Mouse (Mus musculus): Measurements from ENCODE around the gene Ppp4r1. TPM values are rescaled to one million over a fixed set of nuclear protein-coding genes. Genes with fewer than 3 reads are reported as not detected.

The Ppp4r1 gene
- total and polyA plus RNA-seq, 3 experiments = 21.8 to 313 (median 34.3) TPM

- H3K27ac ChIP-seq (ENCODE audit: control insufficient read depth, low read depth, low read length) = no peak overlapping the region
- H3K79me2 ChIP-seq (ENCODE audit: control insufficient read depth, insufficient read depth, low read length, poor library complexity) = no peaks in the 10 kb centered on the region
- DNase-seq (ENCODE audit: low read depth, low spot score) = no peak
- H3K4me3 ChIP-seq (ENCODE audit: control insufficient read depth in 1 of 2, insufficient read depth in 1 of 2, low read depth in 2 of 2, low read length in 2 of 2) = no peak overlapping the region
- no peak overlapping the region for H3K9ac ChIP-seq (ENCODE audit: control insufficient read depth, low read depth, low read length, poor library complexity, severe bottlenecking)
- H3K27me3 ChIP-seq (ENCODE audit: control insufficient read depth in 1 of 2, insufficient read depth in 2 of 2, low read length in 2 of 2) = no peaks in the 10 kb centered on the region
- H3K36me3 ChIP-seq (ENCODE audit: control insufficient read depth in 1 of 2, insufficient read depth in 2 of 2, low read length in 2 of 2) = peaks cover 0 to 23% of the 10 kb centered on the region in 2 experiments; a peak in 2 of 4 replicates
- no peaks in the 10 kb centered on the region for H3K9me3 ChIP-seq (replicated peaks; ENCODE audit: insufficient read depth, low read length)
- TF ChIP-seq SMC3 (IDR thresholded peaks at IDR 0.05; ENCODE audit: low read depth, low read length) (no peak), MYB (IDR thresholded peaks at IDR 0.05; ENCODE audit: low read depth, low read length) (no peak), SIN3A (IDR thresholded peaks at IDR 0.05; ENCODE audit: low read length) (no peak), NELFE (IDR thresholded peaks at IDR 0.05; ENCODE audit: low read depth, low read length) (no peak), POLR2AphosphoS5 (IDR thresholded peaks at IDR 0.05; ENCODE audit: borderline replicate concordance, low read depth, low read length) (no peak), MAX (IDR thresholded peaks at IDR 0.05; ENCODE audit: low read length) (no peak), USF1 (IDR thresholded peaks at IDR 0.05; ENCODE audit: low read depth, low read length) (no peak), TBP (IDR thresholded peaks at IDR 0.05; ENCODE audit: low read depth, low read length) (no peak), UBTF (IDR thresholded peaks at IDR 0.05; ENCODE audit: borderline replicate concordance, insufficient read depth, low read depth, low read length) (no peak), ZNF384 (IDR thresholded peaks at IDR 0.05; ENCODE audit: low read depth, low read length) (no peak), KAT2A (conservative IDR thresholded peaks at IDR 0.05; ENCODE audit: low read depth, low read length) (no peak), CTCF (IDR thresholded peaks at IDR 0.05 in 2 of 3, conservative IDR thresholded peaks at IDR 0.05 in 1 of 3; ENCODE audit: control insufficient read depth in 1 of 3, insufficient read depth in 1 of 3, low read depth in 2 of 3, low read length in 3 of 3, poor library complexity in 1 of 3, severe bottlenecking in 1 of 3) (no peak), MEF2A (IDR thresholded peaks at IDR 0.05; ENCODE audit: extremely low read depth, insufficient replicate concordance, low read depth, low read length, poor library complexity, severe bottlenecking) (no peak), ZC3H11A (IDR thresholded peaks at IDR 0.05; ENCODE audit: low read depth, low read length) (no peak), ETS1 (IDR thresholded peaks at IDR 0.05; ENCODE audit: low read depth, low read length) (no peak), JUND (IDR thresholded peaks at IDR 0.05; ENCODE audit: low read depth, low read length) (no peak), ELF1 (IDR thresholded peaks at IDR 0.05; ENCODE audit: low read depth, low read length) (no peak)
- no peaks in the 10 kb centered on the region for H3K4me1 ChIP-seq (ENCODE audit: control insufficient read depth in 1 of 2, insufficient read depth in 2 of 2, low read length in 2 of 2)
Measured at GRCm38 (mm10) chr17:65828951-65829350, 46.6 kb downstream of the Ppp4r1 start.

GRCm38 (mm10) chr17:65830216-65830863 is 48.0 kb downstream of the Ppp4r1 start:
- no peak for TF ChIP-seq USF1 (IDR thresholded peaks at IDR 0.05; ENCODE audit: low read depth, low read length)
- no peak for TF ChIP-seq MEF2A (IDR thresholded peaks at IDR 0.05; ENCODE audit: extremely low read depth, insufficient replicate concordance, low read depth, low read length, poor library complexity, severe bottlenecking)
- TF ChIP-seq ELF1 (IDR thresholded peaks at IDR 0.05; ENCODE audit: low read depth, low read length) = no peak
- no peak for TF ChIP-seq TCF12 (IDR thresholded peaks at IDR 0.05; ENCODE audit: low read depth, low read length)
- no peak for TF ChIP-seq MAZ (IDR thresholded peaks at IDR 0.05; ENCODE audit: low read depth, low read length)
- TF ChIP-seq MAFK (IDR thresholded peaks at IDR 0.05; ENCODE audit: borderline replicate concordance, low read depth, low read length) = no peak
- no peak for TF ChIP-seq CHD1 (IDR thresholded peaks at IDR 0.05; ENCODE audit: low read depth, low read length)
- no peak for TF ChIP-seq RCOR1 (IDR thresholded peaks at IDR 0.05; ENCODE audit: low read depth, low read length)
- no peak for TF ChIP-seq GABPA (IDR thresholded peaks at IDR 0.05; ENCODE audit: low read depth, low read length)
- peak; percentile 27 for TF ChIP-seq RAD21 (IDR thresholded peaks at IDR 0.05; ENCODE audit: low read depth, low read length)
- no peak for TF ChIP-seq POLR2AphosphoS2 (IDR thresholded peaks at IDR 0.05; ENCODE audit: low read length)
- TF ChIP-seq MYC (IDR thresholded peaks at IDR 0.05; ENCODE audit: low read depth, low read length) = no peak
- TF ChIP-seq HCFC1 (IDR thresholded peaks at IDR 0.05; ENCODE audit: low read depth, low read length) = no peak
- no peak for TF ChIP-seq UBTF (IDR thresholded peaks at IDR 0.05; ENCODE audit: borderline replicate concordance, insufficient read depth, low read depth, low read length)
- no peak for TF ChIP-seq ZNF384 (IDR thresholded peaks at IDR 0.05; ENCODE audit: low read depth, low read length)
- no peak for TF ChIP-seq NRF1 (IDR thresholded peaks at IDR 0.05; ENCODE audit: insufficient read depth, low read depth, low read length, poor library complexity, severe bottlenecking)
- peak in 2 of 3 experiments; percentile 44 to 52; a peak in 4 of 6 replicates for TF ChIP-seq CTCF (IDR thresholded peaks at IDR 0.05 in 2 of 3, conservative IDR thresholded peaks at IDR 0.05 in 1 of 3; ENCODE audit: control insufficient read depth in 1 of 3, insufficient read depth in 1 of 3, low read depth in 2 of 3, low read length in 3 of 3, poor library complexity in 1 of 3, severe bottlenecking in 1 of 3)
- Histone ChIP-seq H3K9ac (ENCODE audit: control insufficient read depth, low read depth, low read length, poor library complexity, severe bottlenecking) (no peak overlapping the region), H3K4me1 (ENCODE audit: control insufficient read depth in 1 of 2, insufficient read depth in 2 of 2, low read length in 2 of 2) (no peaks in the 10 kb centered on the region), H3K4me3 (ENCODE audit: control insufficient read depth in 1 of 2, insufficient read depth in 1 of 2, low read depth in 2 of 2, low read length in 2 of 2) (no peak overlapping the region), H3K27ac (ENCODE audit: control insufficient read depth, low read depth, low read length) (no peak overlapping the region), H3K36me3 (ENCODE audit: control insufficient read depth in 1 of 2, insufficient read depth in 2 of 2, low read length in 2 of 2) (peaks cover 0 to 22% of the 10 kb centered on the region in 2 experiments; a peak in 2 of 4 replicates), H3K27me3 (ENCODE audit: control insufficient read depth in 1 of 2, insufficient read depth in 2 of 2, low read length in 2 of 2) (no peaks in the 10 kb centered on the region), H3K9me3 (replicated peaks; ENCODE audit: insufficient read depth, low read length) (no peaks in the 10 kb centered on the region), H3K79me2 (ENCODE audit: control insufficient read depth, insufficient read depth, low read length, poor library complexity) (no peaks in the 10 kb centered on the region)
- DNase-seq (ENCODE audit: low read depth, low spot score) = peak; percentile 47

Data from MEL (cell line).